Mouse (Mus musculus) midbrain, postnatal 0 days (tissue): ENCODE measurements around the gene Ttc7b. TPM values are rescaled to one million over a fixed set of nuclear protein-coding genes. Genes with fewer than 3 reads are reported as not detected.

Source experiments
- ATAC-seq: fragments of 200-750 bp; cut with Nextera tagmentation; 2 replicates; pipeline ENCODE4 v1.8.0; 2017; ENCODE audit warnings: moderate number of reproducible peaks, mild to moderate bottlenecking, moderate TSS enrichment, moderate library complexity; ENCODE audit not compliant: low FRiP score
- DNase-seq: peaks from one replicate; pipeline ENCODE4 v3.0.0-alpha.2; 2015; ENCODE audit warnings: low spot score
- H3K27ac ChIP-seq: fragments of 300-500 bp; sonication (generic); 2 replicates; pipeline ENCODE4 v1.5.1; 2014; ENCODE audit warnings: low read depth, mild to moderate bottlenecking, low read length, mixed read lengths
- H3K27me3 ChIP-seq: fragments of 300-500 bp; sonication (generic); 2 replicates; pipeline ENCODE4 v1.6.1; 2014; ENCODE audit warnings: low read length, control low read depth, mixed read lengths; ENCODE audit not compliant: insufficient read depth
- H3K36me3 ChIP-seq: fragments of 300-500 bp; sonication (generic); 2 replicates; pipeline ENCODE4 v1.6.1; 2014; ENCODE audit warnings: low read length, control low read depth, mixed read lengths; ENCODE audit not compliant: insufficient read depth
- H3K4me1 ChIP-seq: fragments of 300-500 bp; sonication (generic); 2 replicates; pipeline ENCODE4 v1.6.1; 2014; ENCODE audit warnings: mild to moderate bottlenecking, control low read depth, antibody characterized with exemption, low read length, mixed read lengths; ENCODE audit not compliant: insufficient read depth
- H3K4me2 ChIP-seq: fragments of 300-500 bp; sonication (generic); 2 replicates; pipeline ENCODE4 v1.6.1; 2014; ENCODE audit warnings: low read depth, mild to moderate bottlenecking, low read length, mixed read lengths; ENCODE audit not compliant: poor library complexity, severe bottlenecking
- H3K4me3 ChIP-seq: fragments of 300-500 bp; sonication (generic); 2 replicates; pipeline ENCODE4 v1.5.1; 2014; ENCODE audit warnings: low read depth, mild to moderate bottlenecking, low read length, moderate library complexity
- H3K9ac ChIP-seq: fragments of 300-500 bp; sonication (generic); replicated peaks from 2 replicates; pipeline ENCODE4 v1.6.1; 2014; ENCODE audit warnings: mild to moderate bottlenecking, low read length, moderate library complexity, mixed read lengths; ENCODE audit not compliant: poor library complexity, severe bottlenecking
- H3K9me3 ChIP-seq: fragments of 300-500 bp; sonication (generic); 2 replicates; pipeline ENCODE4 v1.6.1; 2016; ENCODE audit warnings: low read length, control low read depth
- CTCF ChIP-seq: IDR thresholded peaks from 2 replicates; pipeline ENCODE4 v1.5.1; 2016; ENCODE audit warnings: antibody characterized with exemption, mild to moderate bottlenecking
- WGBS: fragments of 180-500 bp; shearing (Covaris S2); extraction: QIAGEN DNeasy Blood & Tissue Kit; methylation state at CpG from one replicate; pipeline ENCODE4 v1.1.7; 2014; 5-methylcytosine and 5-hydroxymethylcytosine counted together
- polyA plus RNA-seq: library from polyadenylated mRNA; unstranded; fragments of >200 nt; fragmentation: Nextera tagmentation; extraction: Ambion mirVana; gene quantifications from 2 replicates; pipeline ENCODE4 v1.2.1, GENCODE M21; 2015
- total RNA-seq: library from RNA; depleted of rRNA; stranded (reverse); fragments of >200 nt; gene quantifications from 2 replicates; pipeline ENCODE4 v1.2.3, GENCODE M21; 2014

Ttc7b gene
- total and polyA plus RNA-seq, 2 experiments from 2014 or later: 8.7 to 38.9 TPM

DNA sequence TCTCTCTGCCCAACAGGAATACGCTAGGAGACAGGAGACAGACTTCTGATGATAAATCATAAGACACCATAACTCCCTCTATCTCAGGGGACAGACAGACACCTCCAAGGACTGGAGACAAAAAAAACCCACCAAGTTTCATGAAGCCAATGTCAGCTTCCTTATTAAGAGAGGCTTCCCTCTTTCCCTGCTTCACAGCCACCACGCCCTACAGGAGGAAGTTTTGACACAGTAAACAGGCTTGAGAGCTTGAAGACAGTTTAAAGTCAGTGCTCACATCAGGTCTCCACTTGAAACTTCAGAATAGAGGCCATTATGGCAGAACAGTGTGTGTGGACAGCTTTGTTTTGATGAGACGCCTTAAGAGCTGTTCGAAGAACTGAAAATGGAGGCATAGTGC, 200.9 kb downstream of the Ttc7b start:
- WGBS: 94% methylated on average over 4 of the region's 4 CpGs
- Histone ChIP-seq H3K27ac (no peak overlapping the region), H3K4me3 (no peak overlapping the region), H3K27me3 (no peaks in the 10 kb centered on the region), H3K4me2 (no peak overlapping the region), H3K9me3 (no peaks in the 10 kb centered on the region), H3K36me3 (peaks cover 23% of the 10 kb centered on the region), H3K9ac (no peak overlapping the region), H3K4me1 (peaks cover under 1% of the 10 kb centered on the region; the same call in 1 of the 2 replicates)
- TF ChIP-seq CTCF: no peak
- ATAC-seq (no peak), DNase-seq (no peak)

DNA sequence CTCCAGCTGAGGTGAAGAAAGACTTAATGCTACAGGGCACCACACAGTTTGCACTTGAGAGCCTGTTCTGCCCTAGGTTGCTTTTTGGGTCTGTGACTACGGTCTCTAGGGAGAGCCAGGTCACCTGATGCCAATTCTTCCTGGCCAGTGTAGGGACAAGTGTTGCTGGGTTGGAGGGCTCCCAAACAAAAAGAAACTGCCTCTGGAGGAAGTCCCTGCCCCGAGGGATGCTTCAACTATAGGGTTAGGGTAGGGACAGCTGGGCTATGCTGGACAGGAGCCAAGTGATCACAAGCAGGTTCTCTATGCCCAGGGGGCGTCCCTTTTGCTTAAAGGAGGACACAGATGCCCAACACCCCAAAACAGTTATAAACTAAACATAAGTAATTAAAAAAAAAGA, 202.7 kb downstream of the Ttc7b start:
- H3K36me3 ChIP-seq: peaks cover 18% of the 10 kb centered on the region
- no peak for TF ChIP-seq CTCF
- no peaks in the 10 kb centered on the region for H3K27me3 ChIP-seq
- DNase-seq (no peak), ATAC-seq (no peak)
- no peak overlapping the region for H3K4me2 ChIP-seq
- H3K9me3 ChIP-seq: no peaks in the 10 kb centered on the region
- peaks cover 11% of the 10 kb centered on the region; the same call in 1 of the 2 replicates for H3K4me1 ChIP-seq
- no peak overlapping the region for H3K9ac ChIP-seq
- WGBS: 71% methylated on average over 3 of the region's 3 CpGs
- H3K4me3 ChIP-seq: no peak overlapping the region
- no peak overlapping the region for H3K27ac ChIP-seq

DNA sequence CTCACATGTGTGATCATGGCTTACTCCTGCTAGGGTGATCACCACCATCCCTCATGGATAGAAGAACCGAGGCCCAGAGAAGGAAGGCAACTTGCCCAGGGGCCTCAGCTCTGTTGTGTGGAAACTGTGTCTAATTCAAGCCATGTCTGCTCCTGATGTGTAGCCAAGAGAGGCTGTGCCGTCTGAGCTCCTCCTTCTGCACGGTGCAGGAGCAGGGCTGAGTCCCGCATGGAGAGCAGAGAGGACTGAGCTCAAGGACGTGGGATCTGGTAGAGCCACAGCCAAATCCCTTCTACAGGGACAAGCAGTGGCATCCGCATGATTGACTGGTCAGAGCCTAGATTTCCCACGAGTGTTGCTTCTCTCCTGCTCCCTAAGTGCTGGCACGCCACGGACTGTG, 204.5 kb downstream of the Ttc7b start:
- Histone ChIP-seq H3K9me3 (no peaks in the 10 kb centered on the region), H3K4me2 (no peak overlapping the region), H3K36me3 (peaks cover 15% of the 10 kb centered on the region), H3K27ac (peak overlapping the region; percentile 65; the same call in 1 of the 2 replicates), H3K4me1 (peaks cover 14% of the 10 kb centered on the region), H3K4me3 (no peak overlapping the region), H3K9ac (no peak overlapping the region), H3K27me3 (no peaks in the 10 kb centered on the region)
- ATAC-seq (peak; percentile 17; the same call in 1 of the 2 replicates), DNase-seq (peak; percentile 59)
- TF ChIP-seq CTCF: no peak
- WGBS: 45% methylated on average over 9 of the region's 9 CpGs

DNA sequence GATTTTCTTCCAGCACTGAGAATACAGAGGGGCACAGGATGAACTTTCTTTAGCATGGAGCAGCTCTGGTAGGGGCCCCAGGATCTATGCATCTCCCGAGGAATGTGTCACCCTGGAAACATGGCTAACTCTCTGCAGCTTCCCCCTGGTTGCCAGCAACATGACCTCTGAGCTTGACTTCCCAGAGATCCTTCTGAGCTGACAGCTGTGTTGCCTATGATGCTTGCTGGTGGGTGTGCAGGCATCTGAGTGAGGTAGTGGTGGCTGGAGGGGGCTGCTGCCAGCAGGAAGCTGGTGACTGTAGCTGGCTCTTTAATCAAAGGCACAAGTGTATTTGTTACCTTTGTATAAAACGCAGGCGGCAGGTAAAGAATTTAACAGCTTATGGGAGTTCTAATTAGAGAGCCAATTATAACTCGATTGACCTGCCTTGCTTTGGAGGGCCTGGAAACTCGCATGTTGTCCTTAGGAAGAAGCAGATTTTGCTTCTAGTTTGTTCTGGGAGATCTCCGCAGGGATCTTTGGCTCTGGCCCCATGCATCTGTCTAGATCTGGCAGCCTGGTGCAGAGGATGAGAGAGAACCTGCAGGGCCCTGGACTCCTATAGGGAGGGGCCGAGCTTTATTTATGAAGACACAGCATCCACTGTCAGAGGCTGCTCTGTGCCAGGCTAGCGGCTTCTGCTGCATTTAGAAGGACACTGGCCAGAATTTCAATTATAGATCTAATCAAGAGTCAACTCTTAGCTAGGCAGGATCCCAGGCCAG, 205.3 kb downstream of the Ttc7b start:
- Histone ChIP-seq H3K4me2 (no peak overlapping the region), H3K27me3 (no peaks in the 10 kb centered on the region), H3K4me1 (peaks cover 19% of the 10 kb centered on the region), H3K9me3 (no peaks in the 10 kb centered on the region), H3K4me3 (no peak overlapping the region), H3K36me3 (peaks cover 16% of the 10 kb centered on the region), H3K27ac (peak overlapping the region; percentile 65), H3K9ac (no peak overlapping the region)
- DNase-seq (peak; percentile 80), ATAC-seq (peak; percentile 46; the same call in 1 of the 2 replicates)
- WGBS: 39% methylated on average over 8 of the region's 8 CpGs
- no peak for TF ChIP-seq CTCF

DNA sequence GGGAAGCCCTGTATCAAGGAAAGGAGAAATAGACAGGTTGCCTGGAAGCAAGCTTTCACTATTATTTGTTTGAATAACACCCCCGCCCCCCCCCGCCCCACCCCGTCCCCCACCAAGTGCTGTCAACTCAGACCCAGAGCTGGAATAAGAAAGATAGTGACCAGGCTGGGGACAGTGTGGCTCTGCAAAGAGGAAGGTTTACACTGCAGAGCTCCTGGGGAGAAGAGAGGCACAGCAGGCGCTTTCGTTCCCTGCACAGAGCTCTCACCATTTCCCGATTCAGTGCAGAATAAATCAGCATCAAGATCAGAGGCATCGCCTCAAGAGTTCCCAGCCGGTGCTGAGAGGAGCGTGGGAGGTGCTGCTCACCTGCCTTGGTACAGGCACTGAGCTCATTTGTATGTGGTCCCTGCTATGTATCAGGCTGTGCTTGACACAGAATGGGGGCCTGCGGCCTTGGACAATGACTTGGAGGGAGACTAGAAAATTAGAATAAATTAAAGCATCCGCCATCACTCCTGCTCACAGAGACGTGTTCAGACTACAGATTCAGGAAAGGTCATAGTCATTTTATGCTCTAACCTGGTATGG, 206.7 kb downstream of the Ttc7b start:
- no peak for TF ChIP-seq CTCF
- H3K27me3 ChIP-seq: no peaks in the 10 kb centered on the region
- 19% methylated on average over 12 of the region's 12 CpGs for WGBS
- DNase-seq (peak; percentile 33), ATAC-seq (peak; percentile 58)
- no peak overlapping the region; the same call in 1 of the 2 replicates for H3K9ac ChIP-seq
- peak overlapping the region; percentile 65 for H3K27ac ChIP-seq
- peaks cover 6% of the 10 kb centered on the region; the same call in 1 of the 2 replicates for H3K36me3 ChIP-seq
- no peak overlapping the region for H3K4me2 ChIP-seq
- no peak overlapping the region for H3K4me3 ChIP-seq
- H3K4me1 ChIP-seq: peaks cover 25% of the 10 kb centered on the region
- no peaks in the 10 kb centered on the region for H3K9me3 ChIP-seq

DNA sequence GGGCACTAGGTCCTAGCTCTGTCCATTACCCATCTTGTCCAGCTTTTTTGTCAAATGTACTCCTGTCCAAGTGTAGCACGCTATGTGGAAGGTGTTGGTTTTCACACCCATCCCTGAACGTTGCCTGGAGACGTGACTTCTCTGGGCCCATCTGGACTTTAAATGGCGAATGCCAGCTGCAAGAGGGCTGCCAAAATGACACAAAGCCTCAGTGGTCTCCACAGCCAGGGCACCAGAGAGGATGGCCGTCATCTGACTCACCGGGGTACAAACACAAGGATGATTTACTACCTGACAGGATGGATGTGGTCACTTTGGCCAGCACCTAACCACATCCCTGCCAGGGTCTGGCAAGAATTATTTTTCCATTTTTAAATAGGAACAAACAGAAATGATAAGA, 207.4 kb downstream of the Ttc7b start:
- Histone ChIP-seq H3K9me3 (no peaks in the 10 kb centered on the region), H3K27me3 (no peaks in the 10 kb centered on the region), H3K9ac (no peak overlapping the region; the same call in 1 of the 2 replicates), H3K4me2 (no peak overlapping the region), H3K27ac (peak overlapping the region; percentile 65; the same call in 1 of the 2 replicates), H3K4me1 (peaks cover 25% of the 10 kb centered on the region), H3K36me3 (0 out of 2 replicates have a peak, but pooled peaks cover 6% of the 10 kb centered on the region), H3K4me3 (no peak overlapping the region)
- 67% methylated on average over 6 of the region's 6 CpGs for WGBS
- TF ChIP-seq CTCF: no peak
- ATAC-seq (no peak), DNase-seq (no peak)
